Mouse (Mus musculus): Measurements from ENCODE around the gene Crot. TPM values are rescaled to one million over a fixed set of nuclear protein-coding genes. Genes with fewer than 3 reads are reported as not detected.

The Crot gene
- 10 to 100 TPM; 23.8 to 24.0 TPM for total RNA-seq (2021)
- long read RNA-seq, experiment 1, transcript Crot-201 (18 exons, 2,996 nt) = major isoform, 20 of 36 reads
- long read RNA-seq, experiment 1, partial matches to known transcripts = 4 of 36 reads
- long read RNA-seq, experiment 1, other reads (novel, unspliced or antisense) = 12 of 36 reads
- long read RNA-seq, experiment 2, transcript Crot-201 (18 exons, 2,996 nt) = major isoform, 25 of 35 reads
- long read RNA-seq, experiment 2, partial matches to known transcripts = 1 of 35 reads
- long read RNA-seq, experiment 2, other reads (novel, unspliced or antisense) = 9 of 35 reads

DNA sequence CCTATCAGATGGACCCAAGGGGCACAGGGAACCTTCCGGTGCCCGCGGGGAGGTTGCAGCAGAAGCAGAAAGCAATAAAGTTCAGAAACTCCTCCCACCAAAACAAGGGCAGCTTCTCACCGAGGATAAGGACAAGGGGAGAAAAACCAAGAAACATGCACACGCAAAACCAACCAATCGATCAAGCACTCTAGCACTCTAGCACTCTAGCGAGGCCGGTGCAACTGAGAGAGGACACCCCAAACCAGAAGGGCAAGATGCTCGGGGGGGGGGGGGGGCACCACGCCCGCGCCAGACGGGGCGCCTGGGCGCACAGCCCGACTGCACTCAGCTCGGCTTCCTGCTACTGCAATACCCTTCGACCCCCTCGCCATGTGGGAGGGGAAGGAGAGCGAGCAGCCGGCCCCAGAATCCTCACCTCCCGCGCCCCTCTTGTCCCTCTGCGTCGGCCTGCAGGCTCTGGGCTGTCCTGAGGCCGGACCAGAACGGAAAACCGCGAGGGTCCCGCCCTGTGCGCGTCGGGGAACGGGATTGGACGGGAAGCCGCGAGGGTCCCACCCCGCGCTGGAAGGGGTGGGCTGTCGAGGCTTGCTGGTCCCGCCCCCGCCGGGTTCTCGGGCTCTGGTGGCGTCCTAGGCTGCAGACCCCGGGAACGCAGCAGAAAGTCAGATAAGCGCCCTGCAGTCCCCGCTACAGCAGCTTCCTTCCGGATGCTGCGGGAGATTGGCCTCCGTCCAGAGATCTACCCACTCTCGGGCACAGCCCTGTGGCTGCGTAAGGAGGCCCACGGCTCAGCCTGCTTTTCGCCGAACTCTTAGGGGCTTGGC is at the start of gene Crot:
Gene Crot, minus strand, starts transcription at position 639 of the 827 bp plus-strand sequence.
- peak within 1 kb of the TSS; percentile 69 for H3K4me3 ChIP-seq
- peak; percentile 92 to 93 for DNase-seq (ENCODE audit: extremely low spot score in 1 of 2, low spot score in 2 of 2)
- no peak; the same call in none of the 2 replicates for TF ChIP-seq CTCF (IDR thresholded peaks at IDR 0.05)
- H3K27ac ChIP-seq = peak within 1 kb of the TSS; percentile 95
- intact Hi-C loops (cut with DNase I) = loop anchor here (5.0 kb wide), 1 partner anchor 105 kb away; the partner anchor contains the start of gene Tmem243

DNA sequence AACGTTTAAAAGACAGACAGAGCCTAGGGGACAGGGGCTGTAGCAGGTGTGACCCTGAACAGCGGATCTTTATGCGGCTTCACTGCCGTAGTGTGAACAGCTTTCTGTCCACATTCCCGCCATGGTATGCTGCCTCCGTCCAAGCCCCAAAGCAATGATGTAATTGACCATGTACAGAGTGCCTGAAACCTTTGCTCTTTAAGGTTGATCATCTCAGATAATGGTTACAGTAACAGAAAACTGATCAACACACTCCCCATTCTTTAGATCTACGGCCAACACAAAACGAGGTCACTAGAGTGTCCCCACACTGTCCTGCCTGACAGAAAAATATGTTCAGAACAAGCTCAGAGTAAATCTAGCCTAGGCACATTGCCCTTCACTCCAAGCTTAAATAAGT is 48.8 kb upstream of the Crot start:
- Histone ChIP-seq H3K4me3 (no peak overlapping the region), H3K27ac (no peak overlapping the region)
- no peak for TF ChIP-seq CTCF (IDR thresholded peaks at IDR 0.05)
- no peak for DNase-seq (ENCODE audit: extremely low spot score in 1 of 2, low spot score in 2 of 2)
- intact Hi-C loops (cut with DNase I) = loop anchor here (10.0 kb wide), 2 partner anchors 101 to 561 kb away; no protein-coding TSS in a partner anchor

DNA sequence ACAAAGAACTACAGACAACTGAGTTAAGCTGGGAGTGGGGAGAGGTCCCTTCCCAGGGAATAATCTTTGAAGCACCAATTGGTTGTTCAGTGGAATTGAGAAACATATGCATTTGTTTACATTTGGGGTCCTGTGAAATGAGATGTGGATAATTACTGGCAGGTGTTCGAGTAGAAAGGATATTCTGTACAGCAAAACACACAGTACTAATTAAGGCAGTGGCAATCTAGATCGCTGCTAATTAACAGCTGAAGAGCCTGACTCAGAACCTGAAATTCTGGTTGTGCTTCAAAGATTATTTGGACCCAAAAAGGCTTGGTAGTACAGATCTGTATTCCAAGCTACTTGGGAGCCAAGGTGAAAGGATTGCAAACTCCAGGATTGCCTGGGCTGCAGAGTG is 47.7 kb upstream of the Crot start:
- no peak for TF ChIP-seq CTCF (IDR thresholded peaks at IDR 0.05)
- DNase-seq (ENCODE audit: extremely low spot score in 1 of 2, low spot score in 2 of 2) = no peak
- Histone ChIP-seq H3K27ac (no peak overlapping the region), H3K4me3 (no peak overlapping the region)
- intact Hi-C loops (cut with DNase I) = loop anchor here (10.0 kb wide), 2 partner anchors 100 to 560 kb away; no protein-coding TSS in a partner anchor

DNA sequence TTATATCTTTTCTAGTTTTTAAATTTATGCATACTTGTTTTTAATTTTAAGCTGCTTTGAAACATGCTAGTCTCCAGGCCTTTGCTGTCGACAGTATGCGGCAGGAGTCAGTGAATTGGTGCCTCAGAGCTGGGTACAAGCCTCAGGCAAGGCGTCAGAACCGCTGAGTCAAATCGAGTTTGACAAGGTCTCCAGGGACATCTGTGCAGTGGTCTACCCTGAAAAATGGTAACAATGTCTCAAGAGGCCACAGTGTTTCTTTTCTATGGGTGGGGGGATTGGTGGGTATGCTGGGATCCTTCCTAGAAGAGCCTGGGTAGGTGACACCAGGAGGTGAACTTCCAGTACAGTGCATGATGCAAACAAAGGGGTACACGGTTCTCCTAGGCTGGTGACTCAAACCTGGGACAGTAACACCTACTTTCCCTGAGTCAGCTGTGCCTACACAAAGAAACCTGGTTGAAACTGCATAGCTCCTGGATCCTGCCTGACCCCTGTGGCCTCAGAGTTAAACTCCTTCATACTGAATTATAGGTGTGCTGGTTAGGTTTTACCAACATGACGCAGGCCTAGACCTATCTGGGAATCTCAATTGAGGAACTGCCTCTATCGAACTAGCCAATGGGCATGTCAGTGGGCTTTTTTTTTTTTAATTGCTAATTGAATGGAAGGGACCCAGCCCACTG is 46.6 kb upstream of the Crot start:
- intact Hi-C loops (cut with DNase I) = loop anchor here (10.0 kb wide), 2 partner anchors 99 to 559 kb away; no protein-coding TSS in a partner anchor
- DNase-seq (ENCODE audit: extremely low spot score in 1 of 2, low spot score in 2 of 2) = no peak
- TF ChIP-seq CTCF (IDR thresholded peaks at IDR 0.05) = no peak
- 0 out of 2 replicates have a peak overlapping the region, but pooled peaks have one; percentile 40 for H3K27ac ChIP-seq
- no peak overlapping the region for H3K4me3 ChIP-seq

DNA sequence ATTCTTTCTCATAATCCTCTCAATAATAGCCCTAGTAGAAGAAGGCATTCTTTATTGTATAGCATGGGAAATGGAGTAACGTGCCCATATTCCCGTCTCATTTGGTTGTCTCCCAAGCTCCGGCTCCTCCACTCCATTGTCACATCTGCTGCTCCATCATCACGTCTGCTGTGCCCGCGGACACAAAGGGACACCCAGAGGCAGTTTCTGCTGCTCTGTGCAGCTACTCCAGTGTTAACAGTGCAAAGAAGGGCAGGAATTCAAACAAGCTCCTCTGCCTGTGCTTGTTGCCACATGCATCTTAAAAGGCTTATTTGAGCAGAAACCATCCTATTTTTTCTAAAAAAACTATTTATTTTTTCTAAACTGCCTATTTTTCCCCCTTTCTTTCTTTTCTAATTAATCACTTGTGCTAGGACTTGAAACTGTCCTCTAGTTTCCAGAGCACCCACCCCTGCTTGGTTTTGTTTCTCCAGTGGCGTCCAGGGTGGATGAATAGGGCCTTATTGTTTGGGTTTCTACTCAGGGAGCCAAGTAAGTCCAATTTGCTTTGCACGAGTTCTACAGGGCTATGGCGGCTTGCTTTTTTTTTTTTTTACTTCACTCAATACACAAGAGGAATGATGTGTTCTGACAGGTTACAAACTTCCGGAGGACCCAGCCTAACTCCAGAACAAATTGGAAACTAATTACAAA is 45.7 kb upstream of the Crot start:
- no peak for TF ChIP-seq CTCF (IDR thresholded peaks at IDR 0.05)
- H3K27ac ChIP-seq = no peak overlapping the region
- intact Hi-C loops (cut with DNase I) = loop anchor here (10.0 kb wide), 2 partner anchors 98 to 558 kb away; no protein-coding TSS in a partner anchor
- no peak overlapping the region for H3K4me3 ChIP-seq
- no peak for DNase-seq (ENCODE audit: extremely low spot score in 1 of 2, low spot score in 2 of 2)

DNA sequence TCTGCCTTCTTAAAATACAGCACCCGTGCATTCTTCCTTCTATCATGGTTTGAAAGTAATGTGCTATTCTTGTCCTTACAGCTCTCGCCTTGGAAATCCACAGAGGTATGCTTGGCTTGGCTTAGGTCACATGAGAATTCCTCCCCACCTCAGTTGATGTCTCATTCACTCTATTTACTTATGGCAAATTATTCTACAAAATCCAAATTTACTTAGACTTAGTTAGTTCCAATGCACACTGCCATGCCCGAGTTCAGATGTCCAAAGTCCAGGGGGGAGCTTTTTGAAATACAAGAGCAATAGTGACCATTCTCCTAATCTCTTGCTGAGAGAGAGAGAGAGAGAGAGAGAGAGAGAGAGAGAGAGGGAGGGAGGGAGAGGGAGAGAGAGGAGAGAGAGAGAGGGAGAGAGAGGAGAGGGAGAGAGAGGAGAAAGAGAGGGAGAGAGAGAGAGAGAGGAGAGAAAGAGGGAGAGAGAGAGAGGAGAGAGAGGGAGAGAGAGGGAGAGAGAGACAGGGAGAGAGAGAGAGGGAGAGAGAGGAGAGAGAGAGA is 43.6 kb upstream of the Crot start:
- intact Hi-C loops (cut with DNase I) = loop anchor here (10.0 kb wide), 2 partner anchors 96 to 556 kb away; no protein-coding TSS in a partner anchor
- no peak for TF ChIP-seq CTCF (IDR thresholded peaks at IDR 0.05)
- Histone ChIP-seq H3K4me3 (no peak overlapping the region), H3K27ac (no peak overlapping the region)
- no peak for DNase-seq (ENCODE audit: extremely low spot score in 1 of 2, low spot score in 2 of 2)

DNA sequence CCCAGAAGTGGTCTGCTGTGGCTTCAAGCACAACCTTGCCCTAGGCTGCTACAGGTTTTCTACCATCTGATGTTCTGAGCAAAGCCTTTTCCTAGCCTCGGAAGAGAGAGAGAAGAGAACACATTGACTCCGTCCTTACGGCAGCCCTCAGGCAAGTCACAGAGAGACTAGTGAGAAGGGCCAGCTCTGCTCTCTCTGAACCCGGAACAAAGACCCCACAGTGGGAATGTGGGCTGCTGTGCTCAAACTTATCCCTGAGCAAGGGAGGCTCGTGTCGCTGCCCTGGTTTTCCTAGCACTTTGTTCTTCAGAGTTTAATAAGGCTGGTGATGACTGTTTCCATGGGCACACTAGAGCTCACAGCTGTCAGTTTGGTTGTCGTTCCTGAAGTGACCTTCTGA is 42.9 kb upstream of the Crot start:
- Histone ChIP-seq H3K4me3 (no peak overlapping the region), H3K27ac (no peak overlapping the region)
- intact Hi-C loops (cut with DNase I) = loop anchor here (10.0 kb wide), 2 partner anchors 95 to 555 kb away; no protein-coding TSS in a partner anchor
- TF ChIP-seq CTCF (IDR thresholded peaks at IDR 0.05) = no peak
- DNase-seq (ENCODE audit: extremely low spot score in 1 of 2, low spot score in 2 of 2) = no peak

DNA sequence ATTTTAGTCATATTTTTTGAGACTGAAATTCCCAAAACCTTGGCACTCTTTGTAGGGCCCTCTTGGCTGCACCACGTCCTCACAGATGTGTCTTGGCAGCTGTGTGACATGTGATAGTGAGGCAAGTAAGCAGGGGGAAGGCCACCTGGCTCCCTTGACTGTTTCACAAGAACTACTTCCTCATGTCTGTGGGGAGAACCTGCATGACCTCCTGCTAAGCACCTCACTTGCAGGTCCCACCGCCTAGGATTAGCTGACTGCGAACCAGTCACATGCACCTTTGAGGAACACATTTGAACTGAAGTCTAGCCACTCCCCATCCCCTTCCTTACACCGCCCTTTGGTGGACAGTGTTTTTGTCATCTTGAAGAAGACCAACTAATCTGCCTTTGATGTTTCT is 40.2 kb upstream of the Crot start:
- no peak overlapping the region for H3K27ac ChIP-seq
- intact Hi-C loops (cut with DNase I) = no loop called here
- no peak for DNase-seq (ENCODE audit: extremely low spot score in 1 of 2, low spot score in 2 of 2)
- no peak for TF ChIP-seq CTCF (IDR thresholded peaks at IDR 0.05)
- H3K4me3 ChIP-seq = no peak overlapping the region

DNA sequence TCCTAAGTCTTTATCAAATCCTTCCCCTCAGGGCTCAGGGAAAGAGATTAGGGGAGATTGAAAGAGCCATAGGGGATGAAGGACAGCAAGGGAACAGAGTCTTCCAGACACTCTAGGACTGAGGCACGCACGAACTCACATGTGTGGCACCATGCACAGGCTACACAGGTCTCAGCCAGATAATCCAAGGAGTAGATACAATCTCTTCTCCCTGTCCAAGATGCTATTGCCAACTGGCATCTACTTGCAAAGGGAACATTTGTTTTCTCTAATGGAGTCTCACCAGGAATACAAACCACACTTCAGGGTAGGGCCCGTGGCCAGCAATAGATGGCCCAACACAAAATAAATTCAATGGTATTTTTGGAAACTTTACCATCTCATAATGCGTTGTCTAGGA is 38.3 kb upstream of the Crot start:
- DNase-seq (ENCODE audit: extremely low spot score in 1 of 2, low spot score in 2 of 2) = no peak
- Histone ChIP-seq H3K4me3 (no peak overlapping the region), H3K27ac (no peak overlapping the region)
- no peak for TF ChIP-seq CTCF (IDR thresholded peaks at IDR 0.05)
- intact Hi-C loops (cut with DNase I) = no loop called here

DNA sequence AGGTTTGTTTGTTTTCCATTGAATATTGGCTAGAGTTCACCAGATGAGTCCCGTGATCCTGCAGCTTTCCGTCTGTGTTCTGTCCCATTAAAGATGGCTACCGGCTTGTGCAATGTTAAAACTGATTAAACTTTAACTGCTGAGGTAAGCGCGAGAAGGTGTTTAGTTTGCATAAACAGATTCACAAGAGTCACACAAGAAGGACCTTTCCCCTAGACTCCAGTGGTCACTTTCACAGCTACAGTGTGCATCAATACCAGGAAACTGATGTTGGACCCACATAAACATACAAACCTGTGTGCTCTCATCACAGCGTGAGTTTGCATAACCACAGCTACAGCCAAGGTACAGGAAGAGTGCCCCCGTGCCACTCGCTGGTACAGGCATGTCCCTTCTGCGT is 37.4 kb upstream of the Crot start:
- DNase-seq (ENCODE audit: extremely low spot score in 1 of 2, low spot score in 2 of 2) = no peak
- Histone ChIP-seq H3K27ac (no peak overlapping the region), H3K4me3 (no peak overlapping the region)
- intact Hi-C loops (cut with DNase I) = no loop called here
- TF ChIP-seq CTCF (IDR thresholded peaks at IDR 0.05) = no peak

DNA sequence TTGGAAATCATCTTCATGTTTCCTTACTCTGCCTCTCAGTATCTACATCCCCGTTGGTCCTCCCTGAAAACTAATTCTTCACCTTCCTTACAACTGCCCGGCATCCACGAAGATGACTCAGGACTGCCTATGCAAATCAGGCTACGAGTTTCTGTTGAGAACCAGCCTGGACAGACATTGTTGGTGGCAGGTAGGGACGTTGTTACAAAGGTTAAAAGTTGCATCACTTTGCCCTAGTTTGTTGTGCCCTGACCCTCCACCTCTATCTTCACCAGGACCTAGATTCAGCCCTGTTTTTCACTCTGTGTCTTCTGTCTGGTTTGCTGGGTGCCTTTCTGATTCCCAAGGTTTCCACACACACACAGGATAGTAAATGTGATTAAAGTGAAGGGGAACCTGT is 36.7 kb upstream of the Crot start:
- H3K4me3 ChIP-seq = no peak overlapping the region
- no peak for DNase-seq (ENCODE audit: extremely low spot score in 1 of 2, low spot score in 2 of 2)
- H3K27ac ChIP-seq = no peak overlapping the region
- intact Hi-C loops (cut with DNase I) = no loop called here
- no peak for TF ChIP-seq CTCF (IDR thresholded peaks at IDR 0.05)
